Mouse (Mus musculus): Measurements from ENCODE around the gene Tprgl.

Tprgl gene

GRCm38 (mm10) chr4:154118782-154119181, 41.7 kb downstream of the Tprgl start:
- WGBS = 78% methylated on average over 9 of the region's 9 CpGs

DNA sequence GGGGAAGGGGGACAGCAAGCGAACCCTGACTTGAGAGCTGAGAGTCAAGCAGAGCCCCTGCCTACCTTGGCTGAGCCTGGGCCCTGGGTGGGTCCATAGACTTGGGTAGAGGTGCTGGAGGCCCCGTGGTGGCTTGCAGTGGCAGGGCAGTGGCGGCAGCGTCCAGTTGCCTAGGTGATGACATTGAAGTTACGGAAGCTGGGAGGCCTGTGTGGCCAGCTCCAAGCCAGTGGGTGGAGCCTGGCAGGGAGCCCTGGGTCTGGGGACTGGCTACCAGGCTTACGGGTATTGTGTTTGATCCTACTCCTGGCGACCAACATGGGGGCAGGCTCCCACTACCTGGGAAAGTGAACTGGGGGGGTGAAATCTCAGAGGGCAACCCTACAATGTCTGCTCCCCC, 44.0 kb downstream of the Tprgl start:
- 56% methylated on average over 7 of the region's 7 CpGs for WGBS

DNA sequence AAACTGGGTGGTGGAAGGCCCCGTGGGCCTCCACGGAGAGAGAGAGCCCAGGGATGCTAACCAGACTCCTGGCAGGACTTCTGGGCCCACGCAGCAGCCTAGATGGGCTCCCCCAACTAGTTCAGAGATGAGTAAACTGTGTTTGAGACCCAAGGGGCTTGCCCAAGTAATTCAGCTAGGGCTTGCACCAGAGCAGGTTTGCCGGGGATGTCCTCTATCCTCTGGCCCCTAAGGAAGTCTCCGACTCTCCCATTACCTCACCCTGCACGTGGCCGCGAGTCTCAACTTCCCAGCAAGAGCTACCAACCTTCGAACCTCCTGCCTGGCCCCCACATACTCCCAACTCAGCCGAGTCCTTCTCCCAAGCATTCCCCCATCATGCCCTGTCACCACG, 50.6 kb downstream of the Tprgl start:
- 69% methylated on average over 11 of the region's 11 CpGs for WGBS

DNA sequence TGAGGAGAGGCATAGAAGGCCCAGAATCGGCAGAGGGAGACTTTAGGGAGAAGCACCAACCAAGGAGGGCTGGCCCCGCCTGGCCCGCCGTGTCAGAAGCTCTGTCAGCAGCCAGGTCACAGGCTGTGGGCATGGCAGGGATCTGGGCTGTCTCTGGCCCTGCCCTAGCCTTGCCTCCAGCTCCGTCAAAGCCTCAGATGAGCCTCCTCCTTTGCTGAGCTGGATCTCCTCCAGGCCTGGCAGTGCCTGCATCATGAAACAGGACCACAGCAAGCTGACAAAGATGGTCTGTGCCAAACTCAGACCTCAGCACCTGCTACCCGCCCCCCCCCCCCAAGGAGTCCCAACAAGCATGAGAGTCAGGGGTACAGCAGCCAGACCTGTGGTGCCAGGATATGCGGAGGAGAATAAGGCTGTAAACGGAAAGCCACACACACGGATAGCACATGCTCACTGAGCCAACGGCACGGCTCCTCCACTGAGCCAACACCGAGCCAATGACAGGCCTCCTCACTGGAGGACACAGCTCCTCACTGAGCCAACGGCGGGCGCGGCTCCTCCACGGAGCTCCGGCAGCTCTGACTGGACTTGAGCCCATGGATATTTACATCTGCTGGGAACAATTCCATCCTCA, 51.1 kb downstream of the Tprgl start:
- WGBS = 30% methylated on average over 18 of the region's 18 CpGs

Measured in cerebral cortex, adult 2 months (tissue).